Mouse (Mus musculus): Measurements from ENCODE around the gene Commd2. TPM values are rescaled to one million over a fixed set of nuclear protein-coding genes. Genes with fewer than 3 reads are reported as not detected.

The Commd2 gene
- polyA plus RNA-seq, 1 experiment from 2014 or later: 43.2 TPM

GRCm38 (mm10) chr3:57658608-57659007, 7.1 kb upstream of the Commd2 start:
- H3K9me3 ChIP-seq (replicated peaks): no peaks in the 10 kb centered on the region
- H3K4me1 ChIP-seq (replicated peaks): no peaks in the 10 kb centered on the region
- ATAC-seq (replicated peaks; ENCODE audit: insufficient number of reproducible peaks, insufficient read depth, low FRiP score, low read depth): no peak
- H3K27ac ChIP-seq: no peak overlapping the region
- no peaks in the 10 kb centered on the region for H3K36me3 ChIP-seq
- no peak overlapping the region for H3K4me2 ChIP-seq
- H3K9ac ChIP-seq: no peak overlapping the region
- no peak overlapping the region for H3K4me3 ChIP-seq
- no peaks in the 10 kb centered on the region for H3K27me3 ChIP-seq
- WGBS: 48% methylated on average over 6 of the region's 6 CpGs

GRCm38 (mm10) chr3:57653646-57654045, 2.1 kb upstream of the Commd2 start:
- Histone ChIP-seq H3K4me2 (no peak overlapping the region), H3K27me3 (no peaks in the 10 kb centered on the region), H3K4me1 (replicated peaks) (peaks cover 6% of the 10 kb centered on the region; the same call in 1 of the 2 replicates), H3K9me3 (replicated peaks) (no peaks in the 10 kb centered on the region), H3K9ac (no peak overlapping the region), H3K36me3 (no peaks in the 10 kb centered on the region), H3K27ac (no peak overlapping the region), H3K4me3 (no peak overlapping the region)
- ATAC-seq (replicated peaks; ENCODE audit: insufficient number of reproducible peaks, insufficient read depth, low FRiP score, low read depth): no peak
- 78% methylated on average over 3 of the region's 3 CpGs for WGBS

- H3K4me2 ChIP-seq: no peak overlapping the region
- no peaks in the 10 kb centered on the region for H3K27me3 ChIP-seq
- peaks cover 6% of the 10 kb centered on the region; the same call in 1 of the 2 replicates for H3K4me1 ChIP-seq (replicated peaks)
- no peaks in the 10 kb centered on the region for H3K9me3 ChIP-seq (replicated peaks)
- no peak for ATAC-seq (replicated peaks; ENCODE audit: insufficient number of reproducible peaks, insufficient read depth, low FRiP score, low read depth)
- H3K4me3 ChIP-seq: no peak overlapping the region
- no peak overlapping the region for H3K27ac ChIP-seq
- H3K9ac ChIP-seq: no peak overlapping the region
- no peaks in the 10 kb centered on the region for H3K36me3 ChIP-seq
- WGBS: 72% methylated on average over 3 of the region's 3 CpGs
Measured at GRCm38 (mm10) chr3:57652485-57652884, 970 bp upstream of the Commd2 start.

GRCm38 (mm10) chr3:57651865-57652259, 347 bp upstream of the Commd2 start:
- Histone ChIP-seq H3K4me1 (replicated peaks) (peaks cover 6% of the 10 kb centered on the region; the same call in 1 of the 2 replicates), H3K36me3 (no peaks in the 10 kb centered on the region), H3K27me3 (no peaks in the 10 kb centered on the region), H3K4me2 (peak overlapping the region; percentile 71), H3K4me3 (peak overlapping the region; percentile 75), H3K9ac (peak overlapping the region; percentile 82), H3K9me3 (replicated peaks) (no peaks in the 10 kb centered on the region), H3K27ac (0 out of 2 replicates have a peak overlapping the region, but pooled peaks have one; percentile 85)
- ATAC-seq (replicated peaks; ENCODE audit: insufficient number of reproducible peaks, insufficient read depth, low FRiP score, low read depth): no peak
- 73% methylated on average over 3 of the region's 3 CpGs for WGBS

- Histone ChIP-seq H3K9me3 (replicated peaks) (no peaks in the 10 kb centered on the region), H3K4me3 (no peak overlapping the region), H3K4me2 (no peak overlapping the region), H3K27ac (no peak overlapping the region), H3K9ac (no peak overlapping the region), H3K4me1 (replicated peaks) (no peaks in the 10 kb centered on the region), H3K27me3 (no peaks in the 10 kb centered on the region), H3K36me3 (peaks cover 14% of the 10 kb centered on the region)
- no peak for ATAC-seq (replicated peaks; ENCODE audit: insufficient number of reproducible peaks, insufficient read depth, low FRiP score, low read depth)
- WGBS: 92% methylated on average over 6 of the region's 6 CpGs
Measured at GRCm38 (mm10) chr3:57643191-57643590, 8.3 kb downstream of the Commd2 start.

GRCm38 (mm10) chr3:57637596-57637995, 13.9 kb downstream of the Commd2 start:
- WGBS: 60% methylated on average over 6 of the region's 6 CpGs
- ATAC-seq (replicated peaks; ENCODE audit: insufficient number of reproducible peaks, insufficient read depth, low FRiP score, low read depth): no peak

GRCm38 (mm10) chr3:57634763-57635487, 16.6 kb downstream of the Commd2 start:
- H3K4me1 ChIP-seq (replicated peaks): no peaks in the 10 kb centered on the region
- H3K4me2 ChIP-seq: no peak overlapping the region
- no peak overlapping the region for H3K27ac ChIP-seq
- no peaks in the 10 kb centered on the region for H3K9me3 ChIP-seq (replicated peaks)
- ATAC-seq (replicated peaks; ENCODE audit: insufficient number of reproducible peaks, insufficient read depth, low FRiP score, low read depth): no peak
- H3K36me3 ChIP-seq: no peaks in the 10 kb centered on the region
- no peak overlapping the region for H3K4me3 ChIP-seq
- H3K27me3 ChIP-seq: no peaks in the 10 kb centered on the region
- WGBS: 58% methylated on average over 3 of the region's 3 CpGs
- no peak overlapping the region for H3K9ac ChIP-seq

More at GRCm38 (mm10) chr3:57637596-57637995, 13.9 kb downstream of the Commd2 start:
- Histone ChIP-seq H3K9me3 (replicated peaks) (no peaks in the 10 kb centered on the region), H3K27ac (no peak overlapping the region), H3K36me3 (no peaks in the 10 kb centered on the region), H3K4me3 (no peak overlapping the region), H3K4me1 (replicated peaks) (no peaks in the 10 kb centered on the region), H3K27me3 (no peaks in the 10 kb centered on the region), H3K9ac (no peak overlapping the region), H3K4me2 (no peak overlapping the region)

GRCm38 (mm10) chr3:57626954-57627513, 24.5 kb downstream of the Commd2 start:
- Histone ChIP-seq H3K36me3 (no peaks in the 10 kb centered on the region), H3K4me2 (no peak overlapping the region), H3K4me1 (replicated peaks) (0 out of 2 replicates have a peak, but pooled peaks cover 4% of the 10 kb centered on the region), H3K27me3 (no peaks in the 10 kb centered on the region), H3K27ac (no peak overlapping the region), H3K9ac (no peak overlapping the region), H3K9me3 (replicated peaks) (no peaks in the 10 kb centered on the region), H3K4me3 (no peak overlapping the region)
- WGBS: 64% methylated on average over 11 of the region's 11 CpGs
- no peak for ATAC-seq (replicated peaks; ENCODE audit: insufficient number of reproducible peaks, insufficient read depth, low FRiP score, low read depth)

GRCm38 (mm10) chr3:57625275-57625997, 26.1 kb downstream of the Commd2 start:
- H3K4me1 ChIP-seq (replicated peaks): 0 out of 2 replicates have a peak, but pooled peaks cover 4% of the 10 kb centered on the region
- ATAC-seq (replicated peaks; ENCODE audit: insufficient number of reproducible peaks, insufficient read depth, low FRiP score, low read depth): 0 out of 2 replicates have a peak, but pooled peaks have one; percentile 35
- peak overlapping the region; percentile 66 for H3K4me2 ChIP-seq
- peak overlapping the region; percentile 35 for H3K4me3 ChIP-seq
- H3K27me3 ChIP-seq: no peaks in the 10 kb centered on the region
- no peaks in the 10 kb centered on the region for H3K36me3 ChIP-seq
- peak overlapping the region; percentile 16; the same call in 1 of the 2 replicates for H3K9ac ChIP-seq
- no peaks in the 10 kb centered on the region for H3K9me3 ChIP-seq (replicated peaks)
- 28% methylated on average over 21 of the region's 21 CpGs for WGBS
- no peak overlapping the region for H3K27ac ChIP-seq

- Histone ChIP-seq H3K27ac (no peak overlapping the region), H3K36me3 (no peaks in the 10 kb centered on the region), H3K27me3 (no peaks in the 10 kb centered on the region), H3K9me3 (replicated peaks) (no peaks in the 10 kb centered on the region), H3K4me1 (replicated peaks) (no peaks in the 10 kb centered on the region), H3K4me3 (no peak overlapping the region), H3K9ac (no peak overlapping the region), H3K4me2 (no peak overlapping the region)
- WGBS: 69% methylated on average over 4 of the region's 4 CpGs
- no peak for ATAC-seq (replicated peaks; ENCODE audit: insufficient number of reproducible peaks, insufficient read depth, low FRiP score, low read depth)
Measured at GRCm38 (mm10) chr3:57619718-57620117, 31.8 kb downstream of the Commd2 start.

GRCm38 (mm10) chr3:57615652-57616051, 35.9 kb downstream of the Commd2 start:
- Histone ChIP-seq H3K27me3 (no peaks in the 10 kb centered on the region), H3K9me3 (replicated peaks) (no peaks in the 10 kb centered on the region), H3K4me1 (replicated peaks) (peaks cover 4% of the 10 kb centered on the region), H3K36me3 (no peaks in the 10 kb centered on the region), H3K27ac (no peak overlapping the region), H3K4me2 (no peak overlapping the region), H3K4me3 (no peak overlapping the region), H3K9ac (no peak overlapping the region)
- no peak for ATAC-seq (replicated peaks; ENCODE audit: insufficient number of reproducible peaks, insufficient read depth, low FRiP score, low read depth)
- 87% methylated on average over 4 of the region's 4 CpGs for WGBS

Measured in heart, embryonic 15.5 days (tissue).